Mouse (Mus musculus): ENCODE data around the gene Xrn2.

GRCm38 (mm10) chr2:147033065-147033464, 20.3 kb downstream of the Xrn2 start:
- TF ChIP-seq USF1 (IDR thresholded peaks at IDR 0.05; ENCODE audit: low read depth) (no peak), MYOD1 (IDR thresholded peaks at IDR 0.05; ENCODE audit: control insufficient read depth, insufficient read length, low read depth) (no peak), CTCF (IDR thresholded peaks at IDR 0.05; ENCODE audit: control insufficient read depth, insufficient read depth, insufficient read length) (no peak), MAX (IDR thresholded peaks at IDR 0.05) (no peak), MYOG (IDR thresholded peaks at IDR 0.05; ENCODE audit: control insufficient read depth, extremely low read depth, insufficient read length) (no peak), FOSL1 (IDR thresholded peaks at IDR 0.05; ENCODE audit: insufficient read depth, low read length, poor library complexity, severe bottlenecking) (no peak)
